Mouse (Mus musculus) adrenal gland, postnatal 36 days (tissue): ENCODE measurements at regions not wholly inside any gene's neighbourhood (a gene's known extent, or its start where the extent isn't known, plus 50 kb on each side); places are given as distances from the start of the nearest gene placed in this dataset.
A peak's percentile ranks its signal among the peaks of the same experiment; 100 is the strongest.
"Not testable (repeated sequence)": the region's sequence is repeated elsewhere in the genome, so short reads cannot be mapped to it uniquely, and the experiment has no call there.

Experiments
- DNase-seq, 2 experiments: peaks; one replicate each; pipeline ENCODE4 v3.0.0; 2021; ENCODE audit warnings: mixed read lengths in 1 of 2

DNA sequence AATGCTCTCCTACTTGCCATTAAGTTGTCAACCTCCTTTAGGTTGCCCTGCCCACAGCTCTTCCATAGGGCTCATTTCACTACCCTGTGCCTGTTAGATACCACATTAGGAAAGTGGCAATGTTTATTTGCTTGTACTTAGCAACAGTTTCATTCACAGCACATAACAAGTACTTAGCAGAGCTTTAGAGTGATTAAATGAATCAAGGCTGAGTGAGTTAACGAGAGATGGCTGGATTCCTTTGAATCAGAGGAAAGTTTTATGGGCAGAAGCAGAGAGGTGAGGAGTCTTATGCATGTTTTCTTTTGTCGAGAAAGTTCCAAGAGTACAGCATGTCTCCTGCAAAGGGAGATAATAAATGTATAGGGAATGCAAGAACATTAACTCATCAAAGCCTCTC, 60.5 kb downstream of the Ptgs2 start:
- DNase-seq = no peak

DNA sequence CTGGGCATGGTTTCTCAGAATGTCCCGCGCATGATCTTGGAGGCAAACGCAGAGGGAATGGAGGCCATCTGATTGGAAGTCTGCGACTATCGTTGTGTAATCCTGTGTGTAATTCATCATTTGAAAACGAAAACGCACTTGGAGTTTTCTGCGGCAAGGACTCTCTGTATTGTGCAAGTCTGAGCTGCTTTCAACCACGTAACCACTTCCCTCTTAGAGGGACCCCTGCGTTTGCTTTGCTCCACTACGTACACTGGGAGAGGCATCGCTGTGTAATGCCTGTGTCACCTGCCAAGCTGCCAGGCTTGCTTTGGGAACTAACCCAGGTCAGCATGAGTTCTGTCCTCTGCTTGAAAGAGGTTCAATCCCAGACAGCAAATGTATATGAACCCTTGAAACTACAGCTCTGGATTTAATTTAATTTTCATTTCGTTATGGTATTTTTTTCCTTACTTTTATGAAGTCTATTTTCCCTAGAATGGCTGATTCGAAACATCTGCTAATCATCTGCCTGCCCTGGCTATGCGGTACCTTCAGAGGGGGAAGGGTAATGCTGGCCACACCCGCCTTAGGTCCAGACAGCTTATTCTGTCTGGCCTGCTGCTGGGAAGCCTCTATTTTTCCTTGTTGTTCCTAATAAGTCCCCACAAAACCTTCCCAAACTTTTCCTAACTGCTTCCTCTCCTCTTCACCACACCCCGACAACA, 65.2 kb downstream of the Ptgs2 start:
- DNase-seq = peak; percentile 19 to 26

DNA sequence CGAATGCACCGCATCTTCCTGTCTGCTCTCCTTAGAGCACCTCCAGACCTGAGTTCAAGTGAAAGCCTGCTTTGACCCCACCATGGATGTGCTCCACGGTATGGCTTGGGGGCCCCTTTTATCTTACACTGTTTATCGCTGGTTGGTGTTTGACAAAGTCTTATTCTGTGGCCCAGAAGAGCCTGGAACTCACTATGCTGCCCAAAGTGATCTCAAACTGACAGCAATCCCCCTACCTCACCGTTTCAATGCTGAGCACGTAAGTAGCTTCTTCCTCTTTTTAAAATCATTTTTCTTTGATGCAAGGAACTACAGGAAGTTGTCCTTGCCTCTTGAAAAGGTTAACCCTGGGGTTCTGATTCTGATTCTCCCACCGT, 65.8 kb downstream of the Ptgs2 start:
- DNase-seq = no peak

GRCm38 (mm10) chr1:150167172-150167571, 67.3 kb downstream of the Ptgs2 start:
- DNase-seq = no peak

GRCm38 (mm10) chr1:150174204-150174603, 74.4 kb downstream of the Ptgs2 start:
- no peak for DNase-seq

DNA sequence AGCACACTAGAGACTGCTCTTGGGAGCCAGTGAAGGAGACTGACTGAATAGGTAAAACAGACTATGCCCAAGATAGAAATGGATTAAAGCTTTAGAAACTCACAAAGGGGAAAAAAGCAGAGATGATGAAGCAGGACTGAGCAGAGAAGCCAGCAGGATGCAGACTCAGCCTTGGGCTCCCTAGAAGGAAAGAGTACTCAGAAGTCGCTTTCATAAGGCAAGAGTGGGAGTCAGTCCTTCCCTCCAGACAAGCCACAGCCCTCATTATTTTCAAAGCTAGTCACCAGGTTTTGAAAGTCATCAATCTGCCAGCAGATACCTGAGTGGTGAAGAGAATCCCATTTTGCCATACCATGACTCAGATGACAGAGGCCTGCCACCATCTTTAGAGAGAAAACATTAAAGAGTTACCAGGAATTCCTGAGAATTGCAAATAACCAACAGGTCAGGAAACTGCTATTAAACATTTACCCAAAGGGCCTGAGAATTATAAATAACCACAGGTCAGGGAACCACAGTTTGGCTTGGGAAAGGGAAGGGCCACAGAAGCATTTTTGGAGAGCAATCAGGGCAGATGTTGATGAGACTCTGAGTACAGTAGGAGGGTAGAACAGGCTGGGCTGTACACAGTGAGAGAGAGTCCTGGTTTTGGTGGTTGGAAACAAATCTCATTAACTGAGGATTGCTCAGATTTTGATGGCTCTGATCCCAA, 77.4 kb downstream of the Ptgs2 start:
- DNase-seq = no peak

- no peak for DNase-seq
Measured at GRCm38 (mm10) chr1:150202022-150202421, 102.2 kb downstream of the Ptgs2 start.

DNA sequence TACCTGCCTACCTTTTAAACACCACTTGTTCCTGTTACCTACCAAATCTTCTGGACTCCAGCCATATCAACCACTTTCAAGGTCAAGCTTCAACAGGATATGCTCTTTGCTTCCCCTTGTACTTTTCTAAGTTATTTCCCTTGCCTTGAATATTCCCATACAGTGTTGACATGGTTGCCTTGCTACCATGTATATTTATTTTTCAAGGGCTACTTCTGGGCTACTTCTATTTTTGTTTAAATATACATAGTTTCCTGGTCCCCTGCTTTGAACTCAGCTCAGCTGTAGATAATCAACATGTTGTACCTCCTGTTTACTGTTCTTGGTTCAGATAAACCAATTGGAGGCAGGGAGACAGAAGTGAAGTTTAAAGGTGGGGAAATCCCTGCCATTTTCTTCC, 106.8 kb upstream of the Pdc start:
- no peak for DNase-seq

- DNase-seq = no peak
Measured at GRCm38 (mm10) chr1:150216672-150217071, 102.5 kb upstream of the Pdc start.

DNA sequence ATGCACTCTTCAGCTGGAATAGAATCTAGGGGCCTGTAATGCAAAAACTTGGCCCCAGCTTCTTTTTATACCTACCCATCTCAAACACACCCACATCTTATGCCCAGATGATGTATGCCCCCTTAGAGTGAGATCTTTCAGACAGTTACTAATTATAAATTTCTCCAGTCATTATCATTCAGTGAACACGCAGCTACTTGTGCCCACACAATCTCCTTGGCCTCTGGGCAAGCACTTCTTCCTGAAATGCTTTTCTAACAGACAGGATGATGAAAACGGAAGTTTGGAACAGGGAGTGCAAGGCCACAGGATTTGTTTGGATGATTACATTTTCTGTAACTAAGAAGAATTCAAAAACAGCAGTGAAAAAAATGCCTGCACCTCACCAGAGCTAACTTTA, 100.4 kb upstream of the Pdc start:
- no peak for DNase-seq

GRCm38 (mm10) chr1:150225529-150225928, 93.7 kb upstream of the Pdc start:
- no peak for DNase-seq

DNA sequence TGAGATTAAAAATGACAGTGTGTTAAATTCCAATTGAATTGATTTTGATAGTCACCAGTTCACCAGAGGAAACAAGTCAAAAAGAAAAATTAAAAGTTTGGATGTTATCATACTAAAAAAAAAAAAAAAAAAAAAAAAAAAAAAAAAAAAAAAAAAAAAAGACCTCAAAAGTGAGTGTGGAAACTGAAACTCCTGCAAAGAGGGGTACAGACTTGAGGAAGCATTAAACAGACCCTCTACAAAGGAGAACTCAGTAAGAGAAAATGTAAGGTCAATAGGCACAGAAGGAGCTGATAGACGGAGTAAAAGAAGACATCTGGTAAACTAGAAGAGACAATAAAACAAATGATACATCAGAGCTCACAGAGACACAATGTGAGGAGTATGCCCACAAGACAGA, 79.7 kb upstream of the Pdc start:
- not testable (repeated sequence) for DNase-seq

- no peak for DNase-seq
Measured at GRCm38 (mm10) chr1:150240110-150240509, 79.1 kb upstream of the Pdc start.

DNA sequence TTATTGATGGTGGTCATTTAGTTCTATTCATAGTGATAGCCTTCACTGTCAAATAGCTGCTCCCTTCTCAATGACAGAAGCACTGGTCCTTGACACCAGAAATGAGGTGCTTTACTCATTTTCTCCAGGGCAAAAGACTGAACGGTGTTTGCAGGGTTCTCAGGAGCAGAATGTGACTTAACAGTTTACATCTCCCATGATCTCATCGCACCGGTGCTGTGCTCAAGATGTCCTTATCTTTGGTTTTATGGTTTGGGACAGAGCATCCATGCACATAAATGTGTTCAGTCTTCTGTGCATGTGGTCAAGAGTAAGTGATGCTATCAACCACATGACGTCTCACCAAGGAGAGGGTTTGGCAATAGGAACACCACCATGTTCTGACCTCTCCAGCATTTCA, 78.1 kb upstream of the Pdc start:
- DNase-seq = no peak

- DNase-seq = no peak
Measured at GRCm38 (mm10) chr1:150242108-150242507, 77.1 kb upstream of the Pdc start.

DNA sequence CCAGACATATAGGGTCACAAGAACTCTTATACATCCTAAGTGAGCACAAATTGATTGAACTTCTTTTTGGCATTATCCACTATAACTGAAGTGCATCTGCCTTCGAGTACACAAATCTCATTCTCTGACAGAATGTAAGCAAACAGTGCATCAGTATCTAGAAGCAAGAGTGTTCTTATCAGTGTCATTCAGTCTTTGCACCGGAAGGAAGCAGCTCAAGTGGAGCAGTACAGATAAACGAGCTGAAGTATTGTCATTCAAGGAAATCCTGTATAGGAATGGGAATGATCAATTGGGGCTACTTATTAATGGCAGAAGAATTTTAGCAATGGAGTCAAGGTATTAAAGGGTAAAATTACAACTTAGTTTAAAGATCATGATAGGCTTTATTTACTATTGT, 74.3 kb upstream of the Pdc start:
- DNase-seq = no peak

GRCm38 (mm10) chr1:150251422-150251821, 67.8 kb upstream of the Pdc start:
- no peak for DNase-seq

DNA sequence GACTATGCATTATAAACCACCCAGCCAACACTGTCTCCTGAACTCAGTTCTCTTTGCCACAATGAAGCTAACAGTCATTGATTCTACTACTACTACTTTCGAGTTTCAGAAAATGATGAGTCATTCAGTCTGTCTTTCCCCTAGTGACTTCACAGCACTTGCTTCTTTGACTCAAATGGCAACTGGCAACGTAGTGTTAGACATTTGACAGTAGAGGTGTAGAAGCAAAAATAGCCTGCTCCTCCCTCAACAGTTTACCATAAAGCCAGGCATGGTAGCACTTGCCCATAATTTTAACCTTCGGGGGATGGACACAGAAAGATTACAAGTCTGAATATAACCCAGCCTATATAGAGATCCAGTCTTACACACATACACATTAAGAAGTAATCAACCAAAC, 67.3 kb upstream of the Pdc start:
- DNase-seq = no peak

DNA sequence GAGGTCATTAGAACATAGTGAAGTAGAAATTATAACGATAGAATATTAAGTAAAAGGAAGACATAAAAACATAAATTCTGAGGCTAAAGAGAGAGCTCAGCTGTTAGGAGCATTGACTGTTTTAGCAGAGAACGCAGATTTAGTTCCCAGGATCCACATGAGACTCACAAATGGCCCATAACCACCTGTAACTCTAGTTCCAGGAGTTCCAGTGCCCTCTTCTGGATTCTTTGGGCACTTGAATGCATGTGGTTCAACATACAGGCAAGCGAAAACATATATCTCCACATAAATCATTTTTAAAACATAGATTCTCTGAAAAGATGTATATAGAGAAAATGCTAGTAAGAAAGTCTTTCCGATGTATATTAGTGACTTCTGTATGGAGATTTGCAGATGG, 61.6 kb upstream of the Pdc start:
- DNase-seq = peak in 1 of 2 experiments; percentile 3

DNA sequence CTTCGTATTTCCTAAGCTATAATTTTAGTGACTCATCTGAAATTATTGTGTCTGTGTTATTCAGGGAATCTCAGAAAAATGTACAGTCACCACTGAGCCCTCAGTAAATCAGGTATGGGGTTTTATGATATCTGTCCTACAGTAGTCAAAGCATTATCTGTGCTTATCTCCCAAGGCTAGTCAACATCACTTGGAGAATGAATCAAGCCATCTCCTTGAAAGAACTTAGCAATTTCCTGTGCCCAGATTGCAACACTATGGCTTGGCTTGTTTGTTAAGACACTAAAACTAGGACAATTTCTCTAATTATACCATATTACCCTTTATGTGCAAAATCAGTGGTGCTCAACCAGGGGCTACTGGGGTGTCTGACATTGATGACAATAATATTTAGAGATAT, 58.9 kb upstream of the Pdc start:
- peak in 1 of 2 experiments; percentile 4 for DNase-seq

DNA sequence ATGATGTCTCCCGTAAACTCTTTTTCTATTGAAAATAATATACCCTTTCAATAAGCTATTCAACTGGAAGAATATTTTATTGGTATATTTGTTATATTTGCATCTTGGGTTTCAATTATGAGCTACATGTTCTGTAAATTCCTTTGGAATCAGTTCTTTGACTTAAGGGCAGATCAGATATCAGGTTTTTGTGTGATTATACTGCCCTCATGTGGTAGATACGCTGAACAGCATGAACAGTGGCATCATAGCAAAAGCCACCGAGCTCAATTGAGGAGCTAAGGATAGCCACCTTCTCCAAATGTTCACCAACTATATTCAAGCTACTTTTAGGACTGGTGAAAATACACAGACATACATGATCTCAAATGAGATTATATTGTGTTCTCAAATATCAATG, 52.7 kb upstream of the Pdc start:
- DNase-seq = peak in 1 of 2 experiments; percentile 15

DNA sequence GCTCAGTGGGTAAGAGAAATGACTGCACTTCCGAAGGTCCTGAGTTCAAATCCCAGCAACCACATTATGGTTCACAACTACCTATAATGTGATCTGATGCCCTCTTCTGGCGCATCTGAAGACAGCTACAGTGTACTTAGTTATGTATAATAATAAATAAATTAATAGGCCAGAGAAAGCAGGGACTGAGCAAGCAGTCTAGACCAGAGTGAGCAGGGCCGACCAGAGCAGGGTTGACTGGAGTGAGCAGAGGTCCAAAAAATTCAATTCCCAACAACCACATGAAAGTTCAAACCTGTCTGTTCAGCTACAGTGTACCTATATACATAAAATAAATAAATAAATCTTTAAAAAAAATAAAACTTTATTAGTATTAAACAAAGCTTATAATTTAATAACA, 52.2 kb upstream of the Pdc start:
- no peak for DNase-seq
